Mouse (Mus musculus): ENCODE data around the gene Vrk1.

DNA sequence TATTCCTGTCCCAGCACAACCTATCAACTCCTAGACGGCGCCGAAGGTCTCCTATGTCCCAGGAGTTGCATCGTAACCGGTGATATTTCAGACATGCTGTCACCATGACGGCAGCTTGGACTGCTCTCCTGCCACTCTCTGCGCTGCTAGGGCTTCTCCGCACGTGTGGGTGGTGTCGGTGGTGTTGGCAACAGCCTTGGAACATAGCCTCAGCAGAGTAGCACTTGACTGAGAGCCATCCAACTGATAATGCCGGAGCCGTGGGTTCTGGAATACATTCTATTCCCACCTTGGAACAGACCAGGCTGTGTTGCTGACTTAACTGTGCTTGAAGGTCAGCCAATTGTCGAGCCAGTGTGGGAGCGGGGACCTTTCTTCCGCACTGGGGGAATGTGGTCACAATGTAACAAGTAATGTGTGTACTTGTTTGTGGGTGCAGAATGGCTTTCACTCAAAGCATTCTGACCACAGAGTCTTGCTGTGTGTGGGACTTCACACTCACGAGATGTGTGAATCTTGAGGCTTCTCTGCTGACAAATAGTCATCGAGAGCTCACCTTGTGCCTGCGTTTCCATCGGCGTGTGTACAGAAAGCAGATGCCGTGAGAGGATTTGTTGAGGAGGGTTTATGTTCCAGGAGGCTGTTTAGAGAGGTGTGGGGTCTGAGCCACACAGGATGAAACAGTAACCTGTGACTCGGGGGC is 1.5 kb upstream of the Vrk1 start:
- TF ChIP-seq CTCF (IDR thresholded peaks at IDR 0.05; ENCODE audit: control insufficient read depth, insufficient read depth, insufficient read length) (no peak), FOSL1 (IDR thresholded peaks at IDR 0.05; ENCODE audit: insufficient read depth, low read length, poor library complexity, severe bottlenecking) (no peak), MYOD1 (IDR thresholded peaks at IDR 0.05; ENCODE audit: control insufficient read depth, insufficient read length, low read depth) (no peak)
